Mouse (Mus musculus) embryonic fibroblast, embryonic 13.5 days (primary cell): ENCODE measurements around the gene Ednra.

Experiments used
- CTCF ChIP-seq: IDR thresholded peaks from 2 replicates; pipeline ENCODE4 v1.5.1; 2011; ENCODE audit warnings: mild to moderate bottlenecking, control low read depth, low read length, moderate library complexity, borderline replicate concordance; ENCODE audit not compliant: insufficient read depth
- POLR2A ChIP-seq: IDR thresholded peaks from 2 replicates; pipeline ENCODE4 v1.6.1; 2011; ENCODE audit warnings: low read depth, mild to moderate bottlenecking, control low read depth, low read length, moderate library complexity

DNA sequence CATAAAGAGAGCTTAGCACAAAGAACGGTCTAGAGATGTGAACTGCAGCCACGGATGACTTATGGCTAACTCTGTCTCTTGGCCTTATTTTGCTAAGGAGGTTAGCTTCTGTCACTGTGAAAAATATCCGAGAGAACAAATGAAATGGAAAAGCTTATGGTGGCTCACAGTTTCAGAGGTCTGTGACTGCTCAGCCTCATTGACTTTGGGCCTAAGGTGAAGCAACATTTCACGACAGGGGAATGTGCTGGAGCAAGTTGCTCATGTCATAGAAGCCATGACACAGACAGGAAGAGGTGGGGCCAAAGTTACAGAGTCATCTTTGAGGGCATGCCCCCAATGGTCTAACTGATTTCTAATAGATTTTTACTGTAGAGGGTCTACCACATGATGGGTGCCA is 28.1 kb downstream of the Ednra start:
- TF ChIP-seq POLR2A (no peak), CTCF (no peak)
